Mouse (Mus musculus): ENCODE results near the gene Serpina1f. TPM values are rescaled to one million over a fixed set of nuclear protein-coding genes. Genes with fewer than 3 reads are reported as not detected.
"Not testable (repeated sequence)": the region's sequence is repeated elsewhere in the genome, so short reads cannot be mapped to it uniquely, and the experiment has no call there.

Serpina1f gene
- polyA plus RNA-seq, 1 experiment from 2014 or later: not detected

- H3K27me3 ChIP-seq (ENCODE audit: control insufficient read depth, insufficient read depth, low read length): no peaks in the 10 kb centered on the region
- no peaks in the 10 kb centered on the region for H3K9me3 ChIP-seq (ENCODE audit: control insufficient read depth, low read length)
- H3K4me1 ChIP-seq (replicated peaks; ENCODE audit: control insufficient read depth, insufficient read depth, low read length): no peaks in the 10 kb centered on the region
- 80% methylated on average over 3 of the region's 3 CpGs for WGBS
- H3K4me3 ChIP-seq (replicated peaks; ENCODE audit: low read length): no peak overlapping the region
- H3K36me3 ChIP-seq (replicated peaks; ENCODE audit: control insufficient read depth, insufficient read depth): no peaks in the 10 kb centered on the region
- H3K9ac ChIP-seq: no peak overlapping the region
- ATAC-seq (ENCODE audit: low FRiP score): no peak
- no peak for DNase-seq (ENCODE audit: low spot score)
- no peak overlapping the region for H3K27ac ChIP-seq
- no peak overlapping the region for H3K4me2 ChIP-seq (replicated peaks)
These were observed 23.8 kb downstream of the Serpina1f start for GRCm38 (mm10) chr12:103671483-103671882.

- H3K36me3 ChIP-seq (replicated peaks; ENCODE audit: control insufficient read depth, insufficient read depth): no peaks in the 10 kb centered on the region
- H3K27ac ChIP-seq: no peak overlapping the region
- H3K4me3 ChIP-seq (replicated peaks; ENCODE audit: low read length): no peak overlapping the region
- 79% methylated on average over 2 of the region's 2 CpGs for WGBS
- H3K27me3 ChIP-seq (ENCODE audit: control insufficient read depth, insufficient read depth, low read length): no peaks in the 10 kb centered on the region
- H3K4me2 ChIP-seq (replicated peaks): no peak overlapping the region
- DNase-seq (ENCODE audit: low spot score) (no peak), ATAC-seq (ENCODE audit: low FRiP score) (no peak)
- H3K9me3 ChIP-seq (ENCODE audit: control insufficient read depth, low read length): no peaks in the 10 kb centered on the region
- H3K4me1 ChIP-seq (replicated peaks; ENCODE audit: control insufficient read depth, insufficient read depth, low read length): no peaks in the 10 kb centered on the region
- H3K9ac ChIP-seq: no peak overlapping the region
These were observed 24.4 kb downstream of the Serpina1f start for GRCm38 (mm10) chr12:103670964-103671363.

- WGBS: 82% methylated on average over 5 of the region's 5 CpGs
These were observed 25.0 kb downstream of the Serpina1f start for GRCm38 (mm10) chr12:103670344-103670743.

GRCm38 (mm10) chr12:103665286-103665685, 30.0 kb downstream of the Serpina1f start:
- no peaks in the 10 kb centered on the region for H3K36me3 ChIP-seq (replicated peaks; ENCODE audit: control insufficient read depth, insufficient read depth)
- no peak for DNase-seq (ENCODE audit: low spot score)
- no peak overlapping the region for H3K27ac ChIP-seq
- no peak overlapping the region for H3K4me3 ChIP-seq (replicated peaks; ENCODE audit: low read length)
- no peak overlapping the region for H3K9ac ChIP-seq
- no peak overlapping the region for H3K4me2 ChIP-seq (replicated peaks)
- no peak for ATAC-seq (ENCODE audit: low FRiP score)
- WGBS: 93% methylated on average over 3 of the region's 3 CpGs
- H3K9me3 ChIP-seq (ENCODE audit: control insufficient read depth, low read length): no peaks in the 10 kb centered on the region
- H3K27me3 ChIP-seq (ENCODE audit: control insufficient read depth, insufficient read depth, low read length): no peaks in the 10 kb centered on the region
- no peaks in the 10 kb centered on the region for H3K4me1 ChIP-seq (replicated peaks; ENCODE audit: control insufficient read depth, insufficient read depth, low read length)

More at GRCm38 (mm10) chr12:103670344-103670743, 25.0 kb downstream of the Serpina1f start:
- no peak overlapping the region for H3K4me2 ChIP-seq (replicated peaks)
- no peak overlapping the region for H3K4me3 ChIP-seq (replicated peaks; ENCODE audit: low read length)
- no peak overlapping the region for H3K9ac ChIP-seq
- DNase-seq (ENCODE audit: low spot score) (no peak), ATAC-seq (ENCODE audit: low FRiP score) (no peak)
- no peaks in the 10 kb centered on the region for H3K27me3 ChIP-seq (ENCODE audit: control insufficient read depth, insufficient read depth, low read length)
- H3K9me3 ChIP-seq (ENCODE audit: control insufficient read depth, low read length): no peaks in the 10 kb centered on the region
- no peaks in the 10 kb centered on the region for H3K4me1 ChIP-seq (replicated peaks; ENCODE audit: control insufficient read depth, insufficient read depth, low read length)
- H3K36me3 ChIP-seq (replicated peaks; ENCODE audit: control insufficient read depth, insufficient read depth): no peaks in the 10 kb centered on the region
- H3K27ac ChIP-seq: no peak overlapping the region

- H3K27ac ChIP-seq; H3K4me1 ChIP-seq (replicated peaks; ENCODE audit: control insufficient read depth, insufficient read depth, low read length); H3K36me3 ChIP-seq (replicated peaks; ENCODE audit: control insufficient read depth, insufficient read depth); DNase-seq (ENCODE audit: low spot score); ATAC-seq (ENCODE audit: low FRiP score); H3K4me3 ChIP-seq (replicated peaks; ENCODE audit: low read length); H3K27me3 ChIP-seq (ENCODE audit: control insufficient read depth, insufficient read depth, low read length); H3K9me3 ChIP-seq (ENCODE audit: control insufficient read depth, low read length); H3K4me2 ChIP-seq (replicated peaks); H3K9ac ChIP-seq: not testable (repeated sequence)
These were observed 33.3 kb downstream of the Serpina1f start for GRCm38 (mm10) chr12:103662053-103662452.

- H3K4me1 ChIP-seq (replicated peaks; ENCODE audit: control insufficient read depth, insufficient read depth, low read length): no peaks in the 10 kb centered on the region
- no peaks in the 10 kb centered on the region for H3K9me3 ChIP-seq (ENCODE audit: control insufficient read depth, low read length)
- no peaks in the 10 kb centered on the region for H3K27me3 ChIP-seq (ENCODE audit: control insufficient read depth, insufficient read depth, low read length)
- H3K4me3 ChIP-seq (replicated peaks; ENCODE audit: low read length): no peak overlapping the region
- DNase-seq (ENCODE audit: low spot score) (no peak), ATAC-seq (ENCODE audit: low FRiP score) (no peak)
- no peak overlapping the region for H3K4me2 ChIP-seq (replicated peaks)
- no peak overlapping the region for H3K27ac ChIP-seq
- no peaks in the 10 kb centered on the region for H3K36me3 ChIP-seq (replicated peaks; ENCODE audit: control insufficient read depth, insufficient read depth)
- 85% methylated on average over 5 of the region's 5 CpGs for WGBS
- no peak overlapping the region for H3K9ac ChIP-seq
These were observed 35.3 kb downstream of the Serpina1f start for GRCm38 (mm10) chr12:103660076-103660475.

GRCm38 (mm10) chr12:103659171-103659570, 36.2 kb downstream of the Serpina1f start:
- Histone ChIP-seq H3K27ac (no peak overlapping the region), H3K9me3 (ENCODE audit: control insufficient read depth, low read length) (no peaks in the 10 kb centered on the region), H3K9ac (no peak overlapping the region), H3K4me3 (replicated peaks; ENCODE audit: low read length) (no peak overlapping the region), H3K36me3 (replicated peaks; ENCODE audit: control insufficient read depth, insufficient read depth) (no peaks in the 10 kb centered on the region), H3K4me1 (replicated peaks; ENCODE audit: control insufficient read depth, insufficient read depth, low read length) (no peaks in the 10 kb centered on the region), H3K27me3 (ENCODE audit: control insufficient read depth, insufficient read depth, low read length) (no peaks in the 10 kb centered on the region), H3K4me2 (replicated peaks) (no peak overlapping the region)
- 87% methylated on average over 2 of the region's 2 CpGs for WGBS
- ATAC-seq (ENCODE audit: low FRiP score) (no peak), DNase-seq (ENCODE audit: low spot score) (no peak)

GRCm38 (mm10) chr12:103657991-103658390, 37.3 kb downstream of the Serpina1f start:
- ATAC-seq (ENCODE audit: low FRiP score): no peak
- WGBS: 85% methylated on average over 10 of the region's 10 CpGs

GRCm38 (mm10) chr12:103656848-103657626, 38.3 kb downstream of the Serpina1f start, which contains the start of gene Serpina6:
Serpina6 (minus strand) TSS chr12:103657212.
- no peak within 1 kb of the TSS for H3K27ac ChIP-seq
- no peaks in the 10 kb centered on the region for H3K4me1 ChIP-seq (replicated peaks; ENCODE audit: control insufficient read depth, insufficient read depth, low read length)
- no peak within 1 kb of the TSS for H3K4me3 ChIP-seq (replicated peaks; ENCODE audit: low read length)
- DNase-seq (ENCODE audit: low spot score) (no peak), ATAC-seq (ENCODE audit: low FRiP score) (no peak)
- H3K36me3 ChIP-seq (replicated peaks; ENCODE audit: control insufficient read depth, insufficient read depth): no peaks in the 10 kb centered on the region
- H3K4me2 ChIP-seq (replicated peaks): no peak within 1 kb of the TSS
- H3K9me3 ChIP-seq (ENCODE audit: control insufficient read depth, low read length): no peaks in the 10 kb centered on the region
- H3K9ac ChIP-seq: no peak within 1 kb of the TSS
- no peaks in the 10 kb centered on the region for H3K27me3 ChIP-seq (ENCODE audit: control insufficient read depth, insufficient read depth, low read length)
- WGBS: 90% methylated on average over 9 of the region's 9 CpGs

More at GRCm38 (mm10) chr12:103657991-103658390, 37.3 kb downstream of the Serpina1f start:
- Histone ChIP-seq H3K27ac (no peak overlapping the region), H3K9me3 (ENCODE audit: control insufficient read depth, low read length) (no peaks in the 10 kb centered on the region), H3K27me3 (ENCODE audit: control insufficient read depth, insufficient read depth, low read length) (no peaks in the 10 kb centered on the region), H3K4me2 (replicated peaks) (no peak overlapping the region), H3K4me1 (replicated peaks; ENCODE audit: control insufficient read depth, insufficient read depth, low read length) (no peaks in the 10 kb centered on the region), H3K36me3 (replicated peaks; ENCODE audit: control insufficient read depth, insufficient read depth) (no peaks in the 10 kb centered on the region), H3K4me3 (replicated peaks; ENCODE audit: low read length) (no peak overlapping the region), H3K9ac (no peak overlapping the region)
- DNase-seq (ENCODE audit: low spot score): no peak

Measured in hindbrain, embryonic 14.5 days (tissue).